Mouse (Mus musculus): ENCODE measurements around the gene Hsd11b1. TPM values are rescaled to one million over a fixed set of nuclear protein-coding genes. Genes with fewer than 3 reads are reported as not detected.

Gene Hsd11b1
- total RNA-seq, 2 experiments from 2014 or later = 47.9 to 110 TPM

GRCm38 (mm10) chr1:193243571-193244193, 20.2 kb downstream of the Hsd11b1 start:
- DNase-seq = no peak

GRCm38 (mm10) chr1:193242863-193243262, 21.0 kb downstream of the Hsd11b1 start:
- DNase-seq = no peak

DNA sequence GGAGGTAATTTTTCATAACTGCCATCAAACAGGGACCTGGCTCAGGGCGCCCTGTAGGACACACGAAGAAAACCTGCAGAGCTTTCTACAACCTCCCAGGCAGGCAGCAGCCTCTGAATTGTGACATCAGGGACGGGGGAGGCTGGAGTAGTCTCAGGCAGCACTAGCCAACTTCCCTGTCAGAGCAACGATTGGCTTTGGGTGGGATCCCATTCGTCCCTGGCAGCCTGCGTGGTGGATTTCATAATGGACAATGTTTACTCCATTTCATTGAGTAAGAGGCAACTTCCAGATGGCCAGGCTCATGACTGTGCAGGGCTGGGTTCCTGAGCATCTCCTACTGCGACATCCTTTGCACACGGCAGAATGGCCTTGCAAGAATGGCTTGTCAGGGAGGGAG, 21.6 kb downstream of the Hsd11b1 start:
- DNase-seq = peak; percentile 83

DNA sequence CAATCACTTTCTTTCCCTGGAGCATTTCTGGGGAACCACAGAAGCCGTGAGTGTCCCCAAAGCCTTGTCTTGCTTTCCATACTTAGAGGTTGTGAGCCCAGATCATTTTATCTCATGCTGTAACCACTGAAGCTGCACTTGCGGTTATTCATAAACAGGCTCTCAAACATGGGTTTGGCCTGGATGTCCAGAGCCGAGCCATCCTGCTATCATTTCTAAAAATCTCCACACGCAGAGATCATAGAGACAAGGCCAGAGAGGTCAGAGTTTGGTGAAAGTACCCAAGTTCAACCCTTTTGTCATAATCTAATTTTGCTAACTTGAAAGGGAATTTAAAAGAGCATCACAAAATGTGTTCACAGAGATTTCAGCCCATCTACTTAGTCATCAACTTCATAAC, 22.4 kb downstream of the Hsd11b1 start:
- DNase-seq = no peak

- DNase-seq = no peak
Observed at GRCm38 (mm10) chr1:193238426-193238825, 25.4 kb downstream of the Hsd11b1 start.

GRCm38 (mm10) chr1:193234930-193235329, 28.9 kb downstream of the Hsd11b1 start:
- no peak for DNase-seq

GRCm38 (mm10) chr1:193234130-193234645, 29.7 kb downstream of the Hsd11b1 start:
- DNase-seq = no peak

GRCm38 (mm10) chr1:193232732-193233131, 31.1 kb downstream of the Hsd11b1 start:
- DNase-seq = no peak

- no peak for DNase-seq
Observed at GRCm38 (mm10) chr1:193230935-193231334, 32.9 kb downstream of the Hsd11b1 start.

GRCm38 (mm10) chr1:193230531-193230930, 33.3 kb downstream of the Hsd11b1 start:
- no peak for DNase-seq

GRCm38 (mm10) chr1:193229570-193229969, 34.3 kb downstream of the Hsd11b1 start:
- no peak for DNase-seq

DNA sequence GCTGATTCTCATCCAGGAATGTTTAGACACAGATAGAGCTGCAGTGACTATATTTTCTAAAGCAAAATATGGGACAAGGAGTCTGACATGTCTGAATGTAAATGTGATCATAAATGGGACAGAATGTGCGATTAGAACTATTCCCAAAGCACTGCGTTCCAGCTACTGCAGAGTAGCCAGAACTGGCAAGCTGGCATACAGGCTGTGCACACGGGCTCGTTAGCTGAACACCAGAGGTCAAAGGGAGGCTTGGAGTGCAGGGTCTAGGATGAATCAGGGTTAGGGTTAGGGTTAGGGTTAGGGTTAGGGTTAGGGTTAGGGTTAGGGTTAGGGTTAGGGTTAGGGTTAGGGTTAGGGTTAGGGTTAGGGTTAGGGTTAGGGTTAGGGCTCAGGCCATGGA, 36.3 kb downstream of the Hsd11b1 start:
- no peak for DNase-seq

DNA sequence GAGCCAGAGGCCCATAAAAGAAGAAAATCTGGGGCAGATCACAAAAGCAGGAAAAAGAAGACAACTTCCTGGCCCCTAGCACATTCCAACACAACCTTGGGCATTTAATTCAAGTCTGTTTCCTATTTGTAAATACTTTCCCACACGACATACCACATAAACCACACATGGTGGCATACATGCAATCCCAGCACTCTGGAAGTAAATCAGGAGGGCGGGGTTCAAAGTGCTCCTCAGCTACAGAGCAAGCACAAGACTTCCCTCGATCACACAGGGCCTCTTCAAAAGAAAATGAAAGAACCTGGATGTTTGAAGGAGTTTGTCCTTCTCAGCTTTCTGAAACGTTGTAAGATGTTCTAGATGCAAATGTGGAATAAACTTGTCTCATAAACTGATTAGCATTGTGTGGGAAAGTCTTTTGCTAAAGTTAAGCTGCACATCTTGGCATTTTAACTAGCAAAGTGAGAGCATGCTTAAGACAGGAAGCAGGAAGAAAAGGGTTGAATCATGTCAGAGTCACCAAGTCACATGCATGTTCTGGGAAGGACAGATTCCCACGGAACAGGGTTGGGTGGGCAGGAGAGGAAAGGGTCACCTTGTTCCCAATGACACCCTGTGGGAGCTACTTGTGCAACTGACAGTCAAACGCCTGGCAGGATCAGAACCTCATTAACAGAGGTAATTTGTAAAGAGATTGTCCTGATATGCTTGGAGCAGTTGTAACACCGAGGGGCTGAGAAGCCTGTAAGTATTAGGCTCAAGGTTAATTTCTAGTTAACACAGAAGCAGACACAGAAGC, 37.0 kb downstream of the Hsd11b1 start:
- DNase-seq = no peak

DNA sequence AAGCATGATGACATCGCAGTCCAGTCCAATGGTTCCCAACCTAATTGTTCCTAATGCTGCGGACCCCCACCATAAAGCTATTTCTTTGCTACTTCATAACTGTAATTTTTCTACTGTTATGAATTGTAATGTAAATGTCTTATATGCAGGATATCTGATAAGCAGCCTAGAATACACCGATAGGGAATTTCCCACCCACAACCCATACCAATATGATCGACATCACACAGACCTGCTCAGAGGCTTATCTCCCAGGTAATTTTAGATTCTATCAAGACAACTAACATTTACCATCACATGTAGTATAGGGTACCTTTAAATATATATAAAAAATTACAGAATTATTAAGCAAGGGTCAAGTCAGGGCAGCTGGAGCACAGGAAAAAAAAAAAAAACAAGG, 37.8 kb downstream of the Hsd11b1 start:
- DNase-seq = no peak

DNA sequence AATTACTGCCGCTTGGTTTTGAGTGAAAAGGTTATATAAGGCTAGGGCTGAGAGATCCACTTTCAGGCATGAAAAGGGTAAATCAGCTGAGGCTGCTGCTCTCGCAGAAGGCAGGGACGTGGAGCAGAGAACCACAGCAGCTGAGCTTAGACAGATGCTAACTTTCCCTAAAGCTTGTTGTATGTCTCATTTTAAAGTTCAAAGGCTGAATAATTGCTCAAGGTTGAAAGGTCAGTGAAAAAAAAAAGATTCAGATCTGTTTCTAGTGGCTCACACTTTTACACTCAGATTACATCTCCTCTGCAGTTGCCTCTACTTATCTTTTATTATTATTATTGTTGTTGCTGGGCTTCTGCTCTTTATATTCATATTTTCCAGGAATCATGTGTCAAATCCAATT, 38.3 kb downstream of the Hsd11b1 start:
- DNase-seq = no peak

DNA sequence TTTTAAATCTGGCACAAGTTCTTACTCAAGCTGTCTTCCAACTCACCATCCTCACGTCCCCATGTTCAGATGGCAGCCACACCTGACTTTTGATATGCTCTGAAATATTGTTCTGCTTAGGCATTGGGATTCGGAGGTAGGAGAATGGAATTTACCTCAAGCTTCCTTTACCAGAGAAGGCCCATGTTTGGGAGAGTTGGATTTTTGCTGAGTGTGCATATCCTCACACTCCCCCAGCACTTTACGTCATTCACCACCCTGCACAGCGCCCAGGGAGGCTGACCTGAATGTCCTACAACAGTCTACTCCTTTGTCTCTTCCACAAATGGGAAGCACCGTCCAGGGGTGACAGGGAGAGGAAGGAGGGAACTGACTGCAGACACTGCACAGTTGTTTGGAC, 43.5 kb downstream of the Hsd11b1 start:
- no peak for DNase-seq

- no peak for DNase-seq
Observed at GRCm38 (mm10) chr1:193216000-193216399, 47.9 kb downstream of the Hsd11b1 start.

DNA sequence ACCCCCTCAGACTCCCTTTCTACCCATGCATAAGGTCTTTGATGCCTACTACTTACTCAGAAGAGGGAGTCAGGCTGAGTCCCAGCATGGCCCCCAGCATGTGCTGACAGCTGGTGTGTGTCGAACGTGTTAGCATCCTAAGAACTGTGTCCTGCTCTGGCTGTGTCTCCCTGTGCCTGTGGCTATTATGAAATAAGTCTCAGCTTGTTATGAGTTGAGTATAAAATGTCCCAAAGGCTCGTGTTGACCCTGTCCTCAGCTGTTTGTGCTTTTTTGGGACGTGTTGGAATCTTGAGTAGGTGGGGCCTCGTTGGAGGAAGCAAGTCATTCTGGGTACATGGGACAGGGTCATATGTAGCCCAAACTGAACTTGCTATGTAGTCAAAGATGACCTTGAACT, 49.8 kb downstream of the Hsd11b1 start:
- DNase-seq = no peak

GRCm38 (mm10) chr1:193211371-193211770, 52.5 kb downstream of the Hsd11b1 start:
- DNase-seq = no peak

DNA sequence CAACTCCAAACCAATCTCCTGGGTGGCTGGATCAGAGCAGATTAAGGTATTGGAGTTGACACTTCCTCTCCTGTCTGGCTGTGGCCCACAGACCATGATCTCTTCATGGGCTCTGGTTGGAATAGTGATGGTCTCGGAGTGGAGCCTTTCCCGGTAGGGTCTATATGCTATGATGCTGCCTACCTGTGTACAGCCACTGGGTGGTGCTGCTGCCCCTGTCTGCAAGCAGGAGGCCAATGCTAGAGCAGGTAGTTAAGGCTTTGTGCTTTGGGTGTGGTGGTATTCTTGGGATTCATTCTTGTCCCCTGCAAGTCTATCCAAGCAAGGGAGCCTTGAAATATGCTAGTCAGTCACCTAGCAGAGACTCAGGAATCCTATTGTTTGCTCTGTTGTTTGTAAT, 55.7 kb downstream of the Hsd11b1 start:
- DNase-seq = peak; percentile 67

- DNase-seq = no peak
Observed at GRCm38 (mm10) chr1:193207503-193207902, 56.4 kb downstream of the Hsd11b1 start, which contains the start of gene Lamb3. Gene Lamb3, plus strand, starts transcription at chr1:193207699.

GRCm38 (mm10) chr1:193205431-193205830, 58.4 kb downstream of the Hsd11b1 start:
- DNase-seq = no peak

- no peak for DNase-seq
Observed at GRCm38 (mm10) chr1:193203821-193204220, 60.1 kb downstream of the Hsd11b1 start.

- DNase-seq = no peak
Observed at GRCm38 (mm10) chr1:193201383-193201778, 62.5 kb downstream of the Hsd11b1 start, which contains the start of gene Traf3ip3. Gene Traf3ip3, minus strand, starts transcription at chr1:193201703.
